Mouse (Mus musculus) E14TG2a.4 (cell line): ENCODE results near the gene Yipf4.

Experiments
- CTCF ChIP-seq: conservative IDR thresholded peaks from 2 replicates; pipeline ENCODE4 v1.5.1; 2014; ENCODE audit warnings: low read length
- NANOG ChIP-seq: IDR thresholded peaks from 2 replicates; pipeline ENCODE4 v1.6.1; 2014; ENCODE audit warnings: borderline replicate concordance, low read length, mixed read lengths
- POU5F1 ChIP-seq: IDR thresholded peaks from 2 replicates; pipeline ENCODE4 v1.6.1; 2014; ENCODE audit warnings: low read length, borderline replicate concordance

GRCm38 (mm10) chr17:74526117-74526516 is 36.8 kb downstream of the Yipf4 start:
- TF ChIP-seq CTCF (no peak), NANOG (no peak), POU5F1 (no peak)
